Mouse (Mus musculus): ENCODE results near the gene Kifap3. TPM values are rescaled to one million over a fixed set of nuclear protein-coding genes. Genes with fewer than 3 reads are reported as not detected.
"Not testable (repeated sequence)": the region's sequence is repeated elsewhere in the genome, so short reads cannot be mapped to it uniquely, and the experiment has no call there.

Gene Kifap3
- polyA plus RNA-seq (2014; fragmentation: Nextera tagmentation; extraction: Ambion mirVana) = 14.7 and 16.3 TPM in 2 replicates

DNA sequence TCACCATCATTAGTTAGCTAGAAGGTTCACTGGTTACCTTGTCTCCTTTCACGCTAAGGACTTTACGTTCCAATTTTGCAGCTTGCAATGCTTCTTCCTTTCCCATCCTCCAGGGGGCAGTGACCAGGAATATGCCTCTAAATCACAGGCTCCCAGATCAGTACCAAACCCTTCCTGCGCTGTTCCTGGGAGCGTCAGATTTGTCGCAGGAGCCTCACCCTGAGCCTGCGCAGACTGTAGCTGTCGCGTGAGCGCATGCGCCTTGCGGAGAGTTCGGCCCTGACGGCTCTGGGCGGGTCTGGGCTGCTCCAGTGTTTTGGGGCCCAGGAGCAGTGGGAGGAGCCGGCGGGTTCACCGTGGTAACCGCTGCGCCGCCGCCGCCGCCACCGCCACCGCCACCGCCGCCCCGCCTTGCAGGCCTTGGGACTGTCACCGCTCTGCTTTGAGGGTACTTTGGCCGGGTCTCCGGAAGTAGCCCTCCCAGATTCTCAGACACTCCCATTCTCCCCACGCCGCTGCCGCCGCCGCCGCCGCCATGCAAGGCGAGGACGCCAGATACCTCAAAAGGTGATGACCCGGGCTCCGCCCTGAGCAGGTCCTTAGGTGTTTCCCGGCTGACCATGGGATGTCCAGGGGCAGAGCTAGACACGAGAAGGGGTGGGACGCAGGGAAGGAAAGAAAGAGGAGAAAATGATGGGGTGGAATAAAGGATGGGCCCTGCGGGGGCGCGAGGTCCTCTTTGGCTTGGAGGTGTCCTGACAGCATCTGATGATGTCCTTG, at the start of gene Kifap3:
Kifap3 (plus strand) TSS at position 248 of the 780 bp plus-strand sequence.
- DNase-seq (ENCODE audit: low spot score) (peak; percentile 90), ATAC-seq (replicated peaks; ENCODE audit: low FRiP score) (peak; percentile 100)
- Histone ChIP-seq H3K9ac (ENCODE audit: low read depth, low read length) (peak within 1 kb of the TSS; percentile 57), H3K4me3 (ENCODE audit: low read depth, low read length) (peak within 1 kb of the TSS; percentile 71), H3K4me2 (peak within 1 kb of the TSS; percentile 80), H3K27me3 (replicated peaks; ENCODE audit: control insufficient read depth, insufficient read depth, low read length) (no peaks in the 10 kb centered on the region), H3K36me3 (ENCODE audit: control insufficient read depth, insufficient read depth, low read length) (no peaks in the 10 kb centered on the region), H3K27ac (ENCODE audit: low read depth, low read length) (no peak within 1 kb of the TSS), H3K4me1 (replicated peaks; ENCODE audit: control insufficient read depth, insufficient read depth, low read length) (0 out of 2 replicates have a peak, but pooled peaks cover 2% of the 10 kb centered on the region), H3K9me3 (ENCODE audit: control insufficient read depth, low read length) (no peaks in the 10 kb centered on the region)
- 1% methylated on average over 45 of the region's 48 CpGs for WGBS

DNA sequence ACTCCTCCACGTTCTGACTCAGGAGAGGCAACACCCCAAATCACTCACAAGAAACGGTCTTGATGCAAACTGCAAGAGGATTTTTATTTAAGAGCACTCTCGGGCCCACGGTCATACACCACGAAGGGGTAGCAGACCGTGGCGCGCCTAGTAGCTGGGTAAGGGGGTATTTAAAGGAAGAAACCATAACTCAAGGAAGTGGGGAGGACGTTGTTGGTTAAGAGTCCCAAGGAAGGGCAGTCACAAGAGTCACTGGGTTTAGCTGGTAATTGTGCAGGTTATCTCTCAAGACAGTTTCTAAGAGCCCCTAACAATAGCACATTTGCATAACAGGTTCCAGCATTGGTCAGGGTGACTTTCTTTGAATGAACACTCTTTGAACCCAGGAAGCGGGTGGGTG, 48.2 kb upstream of the Kifap3 start:
- not testable (repeated sequence) for H3K9me3 ChIP-seq (ENCODE audit: control insufficient read depth, low read length); ATAC-seq (replicated peaks; ENCODE audit: low FRiP score); H3K4me3 ChIP-seq (ENCODE audit: low read depth, low read length); H3K9ac ChIP-seq (ENCODE audit: low read depth, low read length); H3K27me3 ChIP-seq (replicated peaks; ENCODE audit: control insufficient read depth, insufficient read depth, low read length); H3K27ac ChIP-seq (ENCODE audit: low read depth, low read length); H3K4me1 ChIP-seq (replicated peaks; ENCODE audit: control insufficient read depth, insufficient read depth, low read length); H3K4me2 ChIP-seq; DNase-seq (ENCODE audit: low spot score); H3K36me3 ChIP-seq (ENCODE audit: control insufficient read depth, insufficient read depth, low read length)
- 90% methylated on average over 10 of the region's 10 CpGs for WGBS

DNA sequence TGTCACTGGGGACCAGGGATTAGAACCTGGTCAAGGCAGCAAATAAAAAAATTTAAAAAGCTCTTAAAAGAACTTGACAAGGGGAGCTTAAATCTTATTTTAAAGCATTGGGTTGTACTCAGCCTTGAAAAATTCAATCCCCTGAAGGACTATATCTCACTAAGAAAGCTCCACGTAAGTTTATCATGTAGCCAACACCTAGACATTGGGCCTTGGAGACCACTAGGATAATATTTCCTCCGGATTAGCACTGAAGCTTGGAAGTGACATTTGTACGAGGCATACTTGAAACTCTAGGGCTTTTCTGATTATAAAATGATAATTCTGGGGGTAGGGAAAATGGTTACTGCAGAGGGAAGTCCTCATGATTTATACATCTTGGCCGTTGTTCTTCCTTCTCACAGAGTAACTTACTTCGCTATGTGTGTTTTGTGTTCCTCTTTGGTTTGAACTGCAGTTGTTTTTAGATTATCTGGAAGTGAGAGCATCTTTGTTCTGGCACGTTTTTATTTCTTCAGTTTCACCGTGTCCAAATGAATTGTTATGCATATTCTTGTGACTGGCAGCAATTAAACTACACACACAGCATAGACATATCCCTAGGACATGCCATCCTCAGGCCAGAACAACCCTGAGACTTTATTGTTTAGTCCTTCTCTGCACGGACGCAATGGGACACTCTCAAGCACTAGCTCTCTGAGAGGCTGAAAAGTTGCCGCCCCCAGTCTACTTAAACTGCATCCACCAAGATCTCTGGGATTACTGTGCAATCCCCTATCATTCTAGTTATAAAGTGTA, 42.7 kb upstream of the Kifap3 start:
- H3K27ac ChIP-seq (ENCODE audit: low read depth, low read length) = no peak overlapping the region
- no peaks in the 10 kb centered on the region for H3K27me3 ChIP-seq (replicated peaks; ENCODE audit: control insufficient read depth, insufficient read depth, low read length)
- H3K4me3 ChIP-seq (ENCODE audit: low read depth, low read length) = no peak overlapping the region
- ATAC-seq (replicated peaks; ENCODE audit: low FRiP score) (no peak), DNase-seq (ENCODE audit: low spot score) (no peak)
- no peaks in the 10 kb centered on the region for H3K36me3 ChIP-seq (ENCODE audit: control insufficient read depth, insufficient read depth, low read length)
- 79% methylated on average over 10 of the region's 10 CpGs for WGBS
- no peaks in the 10 kb centered on the region for H3K9me3 ChIP-seq (ENCODE audit: control insufficient read depth, low read length)
- no peak overlapping the region for H3K4me2 ChIP-seq
- H3K4me1 ChIP-seq (replicated peaks; ENCODE audit: control insufficient read depth, insufficient read depth, low read length) = no peaks in the 10 kb centered on the region
- H3K9ac ChIP-seq (ENCODE audit: low read depth, low read length) = no peak overlapping the region

DNA sequence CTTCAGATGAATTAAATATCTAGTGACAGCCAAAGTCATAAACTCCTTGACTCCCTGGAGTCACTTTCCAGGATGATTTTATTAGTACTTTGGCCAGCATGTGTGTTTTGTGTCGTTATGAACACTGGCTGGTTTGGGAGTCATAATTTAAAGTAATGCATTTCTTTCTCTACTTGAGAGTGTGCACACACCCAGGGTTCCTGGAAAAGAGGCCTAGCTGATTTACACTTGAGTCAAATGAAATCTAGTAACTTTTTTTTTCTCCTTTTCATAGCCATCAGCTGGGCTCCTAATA, 42.2 kb upstream of the Kifap3 start:
- Histone ChIP-seq H3K4me1 (replicated peaks; ENCODE audit: control insufficient read depth, insufficient read depth, low read length) (no peaks in the 10 kb centered on the region), H3K27ac (ENCODE audit: low read depth, low read length) (no peak overlapping the region), H3K4me3 (ENCODE audit: low read depth, low read length) (no peak overlapping the region), H3K9me3 (ENCODE audit: control insufficient read depth, low read length) (no peaks in the 10 kb centered on the region), H3K4me2 (no peak overlapping the region), H3K9ac (ENCODE audit: low read depth, low read length) (no peak overlapping the region), H3K36me3 (ENCODE audit: control insufficient read depth, insufficient read depth, low read length) (no peaks in the 10 kb centered on the region), H3K27me3 (replicated peaks; ENCODE audit: control insufficient read depth, insufficient read depth, low read length) (no peaks in the 10 kb centered on the region)
- ATAC-seq (replicated peaks; ENCODE audit: low FRiP score) (no peak), DNase-seq (ENCODE audit: low spot score) (no peak)
- WGBS = 77% methylated on average over 1 of the region's 1 CpGs

DNA sequence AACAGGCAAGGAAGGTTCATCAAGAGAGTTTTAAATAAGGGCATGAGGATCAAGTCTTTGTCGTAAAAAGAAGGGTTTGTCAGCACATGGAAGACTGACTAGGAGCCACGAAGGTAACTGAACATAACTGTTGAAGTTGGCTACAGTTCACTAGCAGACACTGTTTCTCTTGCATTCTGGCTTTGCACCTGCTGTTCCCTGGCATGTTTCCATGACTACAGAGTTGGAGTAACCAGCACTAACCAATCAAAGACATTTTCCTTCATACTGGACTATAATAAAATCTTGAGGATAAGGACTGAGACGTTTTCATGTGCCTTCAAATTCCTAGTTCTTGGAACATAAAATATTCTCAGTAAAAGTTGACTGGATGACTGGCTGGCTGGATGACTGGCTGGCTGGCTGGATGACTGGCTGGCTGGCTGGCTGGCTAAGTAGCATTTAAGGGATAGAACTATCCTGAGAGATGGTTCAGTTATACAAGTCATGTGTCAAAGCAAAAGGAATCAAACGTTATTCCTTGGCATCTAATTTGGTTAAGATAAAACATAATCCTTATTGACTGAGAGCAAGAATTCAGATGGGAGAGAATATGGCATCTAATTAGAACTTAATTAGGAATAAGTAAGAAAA, 27.9 kb upstream of the Kifap3 start:
- no peak overlapping the region for H3K27ac ChIP-seq (ENCODE audit: low read depth, low read length)
- H3K27me3 ChIP-seq (replicated peaks; ENCODE audit: control insufficient read depth, insufficient read depth, low read length) = no peaks in the 10 kb centered on the region
- H3K9me3 ChIP-seq (ENCODE audit: control insufficient read depth, low read length) = no peaks in the 10 kb centered on the region
- H3K4me3 ChIP-seq (ENCODE audit: low read depth, low read length) = no peak overlapping the region
- no peaks in the 10 kb centered on the region for H3K4me1 ChIP-seq (replicated peaks; ENCODE audit: control insufficient read depth, insufficient read depth, low read length)
- H3K9ac ChIP-seq (ENCODE audit: low read depth, low read length) = no peak overlapping the region
- no peaks in the 10 kb centered on the region for H3K36me3 ChIP-seq (ENCODE audit: control insufficient read depth, insufficient read depth, low read length)
- DNase-seq (ENCODE audit: low spot score) = no peak
- no peak overlapping the region for H3K4me2 ChIP-seq
- 60% methylated on average over 4 of the region's 4 CpGs for WGBS
- ATAC-seq (replicated peaks; ENCODE audit: low FRiP score) = no peak

DNA sequence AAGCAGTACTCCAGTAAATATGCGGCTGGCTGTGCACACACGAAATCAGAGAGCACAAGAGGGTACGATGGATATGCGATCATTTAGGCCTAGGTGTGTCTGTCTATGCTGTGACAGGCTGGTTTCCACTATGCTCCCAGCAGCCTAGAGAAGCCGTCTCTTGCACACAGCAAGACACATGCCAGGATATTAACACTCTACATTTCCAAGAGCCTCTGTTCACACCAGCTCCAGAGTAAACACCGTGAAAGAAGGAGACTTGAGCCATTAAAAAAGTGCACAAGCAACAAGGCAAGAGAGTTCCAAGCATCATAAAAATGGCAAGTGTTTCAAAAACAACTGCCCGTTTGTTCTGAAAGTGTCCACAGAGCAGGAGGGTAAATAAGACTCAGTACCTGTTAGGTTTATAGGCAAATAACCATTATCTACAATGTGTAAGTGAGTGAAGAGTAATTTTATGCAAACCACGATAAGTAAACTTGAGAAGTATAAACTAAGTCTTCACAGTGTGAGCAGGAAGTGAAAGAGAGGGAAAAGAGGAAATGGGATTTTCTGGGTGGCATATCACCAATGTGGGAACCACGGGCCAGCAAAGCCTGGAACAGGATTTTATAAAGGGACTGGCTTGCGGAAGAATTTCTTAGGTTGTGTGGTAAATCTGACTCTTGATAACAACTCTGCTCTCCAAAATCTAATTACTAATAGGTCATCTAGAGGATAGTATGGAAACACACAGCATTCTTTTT, 21.7 kb upstream of the Kifap3 start:
- 75% methylated on average over 10 of the region's 10 CpGs for WGBS
- no peaks in the 10 kb centered on the region for H3K4me1 ChIP-seq (replicated peaks; ENCODE audit: control insufficient read depth, insufficient read depth, low read length)
- H3K4me2 ChIP-seq = no peak overlapping the region
- no peaks in the 10 kb centered on the region for H3K36me3 ChIP-seq (ENCODE audit: control insufficient read depth, insufficient read depth, low read length)
- no peak overlapping the region for H3K9ac ChIP-seq (ENCODE audit: low read depth, low read length)
- no peak overlapping the region for H3K4me3 ChIP-seq (ENCODE audit: low read depth, low read length)
- no peaks in the 10 kb centered on the region for H3K9me3 ChIP-seq (ENCODE audit: control insufficient read depth, low read length)
- DNase-seq (ENCODE audit: low spot score) (no peak), ATAC-seq (replicated peaks; ENCODE audit: low FRiP score) (no peak)
- H3K27ac ChIP-seq (ENCODE audit: low read depth, low read length) = no peak overlapping the region
- no peaks in the 10 kb centered on the region for H3K27me3 ChIP-seq (replicated peaks; ENCODE audit: control insufficient read depth, insufficient read depth, low read length)

DNA sequence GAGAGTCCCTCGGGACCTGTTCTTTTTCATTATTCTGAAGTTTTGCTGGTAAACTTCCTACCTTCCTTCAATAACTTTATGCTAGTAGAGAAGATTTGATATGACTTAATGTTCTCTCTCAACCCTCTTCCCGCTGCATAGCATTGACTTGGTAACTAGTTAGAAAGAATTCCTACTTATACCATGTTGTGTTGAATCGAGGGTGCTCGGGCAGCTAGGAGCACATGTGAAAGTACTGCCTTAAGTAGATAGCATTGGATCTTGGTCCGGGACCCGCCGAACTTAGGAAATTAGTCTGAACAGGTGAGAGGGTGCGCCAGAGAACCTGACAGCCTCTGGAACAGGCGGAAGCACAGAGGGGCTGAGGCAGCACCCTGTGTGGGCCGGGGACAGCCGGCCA, 4.2 kb downstream of the Kifap3 start:
- not testable (repeated sequence) for H3K36me3 ChIP-seq (ENCODE audit: control insufficient read depth, insufficient read depth, low read length); H3K4me3 ChIP-seq (ENCODE audit: low read depth, low read length); H3K4me1 ChIP-seq (replicated peaks; ENCODE audit: control insufficient read depth, insufficient read depth, low read length); H3K9ac ChIP-seq (ENCODE audit: low read depth, low read length); H3K9me3 ChIP-seq (ENCODE audit: control insufficient read depth, low read length); H3K4me2 ChIP-seq; H3K27me3 ChIP-seq (replicated peaks; ENCODE audit: control insufficient read depth, insufficient read depth, low read length); H3K27ac ChIP-seq (ENCODE audit: low read depth, low read length); ATAC-seq (replicated peaks; ENCODE audit: low FRiP score); DNase-seq (ENCODE audit: low spot score)
- 92% methylated on average over 8 of the region's 11 CpGs for WGBS

DNA sequence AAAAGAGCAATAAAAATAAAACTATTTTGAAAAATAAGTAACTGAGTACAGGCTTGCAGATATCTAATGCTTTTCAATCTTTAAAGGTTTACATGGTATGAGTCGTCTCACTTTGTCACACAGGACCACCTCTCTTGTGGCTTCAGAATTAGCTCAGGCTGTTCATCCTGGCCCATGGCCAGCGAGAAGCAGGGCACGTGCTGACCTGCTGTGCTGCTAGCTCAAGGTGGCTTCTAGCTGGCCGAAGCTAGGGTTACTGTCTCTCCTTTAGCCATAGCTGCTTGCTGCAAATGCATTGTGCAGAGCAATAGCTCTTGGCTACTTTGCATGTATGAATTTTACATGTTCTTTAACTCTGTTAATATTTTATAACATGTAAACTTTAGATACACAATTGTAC, 42.0 kb downstream of the Kifap3 start:
- Histone ChIP-seq H3K4me2 (no peak overlapping the region), H3K27ac (ENCODE audit: low read depth, low read length) (no peak overlapping the region), H3K9me3 (ENCODE audit: control insufficient read depth, low read length) (no peaks in the 10 kb centered on the region), H3K27me3 (replicated peaks; ENCODE audit: control insufficient read depth, insufficient read depth, low read length) (no peaks in the 10 kb centered on the region), H3K9ac (ENCODE audit: low read depth, low read length) (no peak overlapping the region), H3K4me1 (replicated peaks; ENCODE audit: control insufficient read depth, insufficient read depth, low read length) (no peaks in the 10 kb centered on the region), H3K36me3 (ENCODE audit: control insufficient read depth, insufficient read depth, low read length) (no peaks in the 10 kb centered on the region), H3K4me3 (ENCODE audit: low read depth, low read length) (no peak overlapping the region)
- WGBS = 85% methylated on average over 4 of the region's 4 CpGs
- no peak for DNase-seq (ENCODE audit: low spot score)
- ATAC-seq (replicated peaks; ENCODE audit: low FRiP score) = no peak
